Mouse (Mus musculus) G1E (cell line): ENCODE results near the gene Rps24. TPM values are rescaled to one million over a fixed set of nuclear protein-coding genes. Genes with fewer than 3 reads are reported as not detected.
"Not testable (repeated sequence)": the region's sequence is repeated elsewhere in the genome, so short reads cannot be mapped to it uniquely, and the experiment has no call there.

Source experiments
- ATAC-seq: 2 replicates; pipeline ENCODE4 v1.8.0; 2016; ENCODE audit warnings: mild to moderate bottlenecking; ENCODE audit not compliant: insufficient number of reproducible peaks, poor library complexity, low FRiP score, severe bottlenecking; ENCODE audit errors: extremely low read depth
- DNase-seq: peaks from one replicate; pipeline ENCODE4 v3.0.0; 2012; ENCODE audit warnings: low spot score
- H3K27me3 ChIP-seq: 2 replicates; pipeline ENCODE4 v1.6.1; 2012; ENCODE audit warnings: mild to moderate bottlenecking, low read length, inconsistent platforms; ENCODE audit not compliant: insufficient read depth
- H3K36me3 ChIP-seq: replicated peaks from 2 replicates; pipeline ENCODE3; 2012; ENCODE audit warnings: mild to moderate bottlenecking, inconsistent platforms
- H3K4me1 ChIP-seq: 2 replicates; pipeline ENCODE4 v1.6.1; 2012; ENCODE audit warnings: low read depth, low read length, inconsistent platforms, mixed read lengths; ENCODE audit not compliant: insufficient read depth
- H3K4me3 ChIP-seq: 2 replicates; pipeline ENCODE4 v1.5.1; 2012; ENCODE audit warnings: low read depth, mild to moderate bottlenecking, inconsistent platforms, low read length, moderate library complexity, mixed read lengths
- H3K9me3 ChIP-seq: replicated peaks from 2 replicates; pipeline ENCODE4 v1.6.1; 2012; ENCODE audit warnings: inconsistent platforms
- CTCF ChIP-seq: IDR thresholded peaks from 2 replicates; pipeline ENCODE4 v1.5.1; 2012; ENCODE audit warnings: low read depth, low read length, inconsistent platforms, mixed read lengths
- GATA1 ChIP-seq: IDR thresholded peaks from 2 replicates; pipeline ENCODE4 v1.6.1; 2012; ENCODE audit warnings: borderline replicate concordance, low read length, inconsistent platforms, mixed read lengths
- GATA2 ChIP-seq: IDR thresholded peaks from 2 replicates; pipeline ENCODE4 v1.6.1; 2012; ENCODE audit warnings: low read depth, low read length, inconsistent platforms, borderline replicate concordance
- POLR2AphosphoS5 ChIP-seq: IDR thresholded peaks from 2 replicates; pipeline ENCODE4 v1.6.1; 2012; ENCODE audit warnings: low read depth, low read length, inconsistent platforms; ENCODE audit not compliant: insufficient replicate concordance
- TAL1 ChIP-seq: conservative IDR thresholded peaks from 2 replicates; pipeline ENCODE4 v1.6.1; 2012; ENCODE audit warnings: low read depth, low read length, inconsistent platforms, mixed read lengths
- polyA plus RNA-seq: library from polyadenylated mRNA; stranded (reverse); fragments of >175 nt; gene quantifications from 2 replicates; pipeline ENCODE4 v1.2.3, GENCODE M21; 2012
- total RNA-seq, 2 experiments: library from RNA; stranded (forward) in 1 of 2; stranded (reverse) in 1 of 2; fragments of 200-1000 nt in 1 of 2; fragments of >200 nt in 1 of 2; fragmentation: Nextera tagmentation in 1 of 2; gene quantifications; 2 replicates each; pipeline ENCODE4 v1.2.3; 2014 to 2017

Gene Rps24
- 3,155 and 3,550 TPM in 2 replicates for total RNA-seq (2014; fragmentation: Nextera tagmentation)
- 4,442 and 4,451 TPM in 2 replicates for total RNA-seq (2017)
- polyA plus RNA-seq, result 330 and 378 TPM in 2 replicates

- Histone ChIP-seq H3K4me1 (peaks cover 24% of the 10 kb centered on the region), H3K36me3 (peaks cover 47% of the 10 kb centered on the region), H3K4me3 (peak within 1 kb of the TSS; percentile 84), H3K27me3 (no peaks in the 10 kb centered on the region), H3K9me3 (no peaks in the 10 kb centered on the region)
- DNase-seq (peak; percentile 77), ATAC-seq (peak; percentile 38)
- TF ChIP-seq CTCF (peak; percentile 61), TAL1 (no peak)
Observed at GRCm38 (mm10) chr14:24486773-24487227, at the start of gene Rps24, which contains the start of gene Polr3a. TSS of gene Rps24 (plus strand) at chr14:24487125. TSS of gene Polr3a (minus strand) at chr14:24487058.

GRCm38 (mm10) chr14:24443529-24443928 is 43.4 kb upstream of the Rps24 start:
- H3K4me1 ChIP-seq, DNase-seq, H3K27me3 ChIP-seq, H3K4me3 ChIP-seq, H3K9me3 ChIP-seq, ATAC-seq: not testable (repeated sequence)
- peaks cover 24% of the 10 kb centered on the region for H3K36me3 ChIP-seq

- H3K4me3 ChIP-seq, result no peak overlapping the region
- DNase-seq (no peak), ATAC-seq (no peak)
- no peaks in the 10 kb centered on the region for H3K27me3 ChIP-seq
- no peak for TF ChIP-seq GATA1
- no peak for TF ChIP-seq CTCF
- no peak for TF ChIP-seq TAL1
- no peak for TF ChIP-seq POLR2AphosphoS5
- no peak for TF ChIP-seq GATA2
- peaks cover 97% of the 10 kb centered on the region for H3K36me3 ChIP-seq
- H3K9me3 ChIP-seq, result no peaks in the 10 kb centered on the region
- H3K4me1 ChIP-seq, result peaks cover 3% of the 10 kb centered on the region; the same call in 1 of the 2 replicates
Observed at GRCm38 (mm10) chr14:24458191-24458590, 28.7 kb upstream of the Rps24 start.

GRCm38 (mm10) chr14:24468806-24469205 is 18.1 kb upstream of the Rps24 start:
- ATAC-seq, result no peak
- Histone ChIP-seq H3K4me1 (no peaks in the 10 kb centered on the region), H3K9me3 (no peaks in the 10 kb centered on the region), H3K27me3 (no peaks in the 10 kb centered on the region), H3K4me3 (no peak overlapping the region), H3K36me3 (peaks cover 99% of the 10 kb centered on the region)
- TF ChIP-seq TAL1 (no peak), GATA2 (no peak), CTCF (no peak), POLR2AphosphoS5 (no peak), GATA1 (no peak)
- no peak for DNase-seq

- peak overlapping the region; percentile 84 for H3K4me3 ChIP-seq
- H3K27me3 ChIP-seq, result no peaks in the 10 kb centered on the region
- no peak for ATAC-seq
- H3K36me3 ChIP-seq, result peaks cover 47% of the 10 kb centered on the region
- H3K9me3 ChIP-seq, result no peaks in the 10 kb centered on the region
- peaks cover 24% of the 10 kb centered on the region for H3K4me1 ChIP-seq
- TF ChIP-seq TAL1, result no peak
- no peak for TF ChIP-seq CTCF
- TF ChIP-seq GATA1, result no peak
- no peak for TF ChIP-seq GATA2
- TF ChIP-seq POLR2AphosphoS5, result no peak
- DNase-seq, result no peak
Observed at GRCm38 (mm10) chr14:24486241-24486767, 621 bp upstream of the Rps24 start.

- not testable (repeated sequence) for ATAC-seq, DNase-seq, H3K9me3 ChIP-seq, H3K27me3 ChIP-seq, H3K4me3 ChIP-seq
- H3K4me1 ChIP-seq, result peaks cover 32% of the 10 kb centered on the region
- H3K36me3 ChIP-seq, result peaks cover 45% of the 10 kb centered on the region
Observed at GRCm38 (mm10) chr14:24489772-24490171, 2.8 kb downstream of the Rps24 start.
